26 mouse cellular contexts compared by ENCODE assay signal in the genomic region with DNA sequence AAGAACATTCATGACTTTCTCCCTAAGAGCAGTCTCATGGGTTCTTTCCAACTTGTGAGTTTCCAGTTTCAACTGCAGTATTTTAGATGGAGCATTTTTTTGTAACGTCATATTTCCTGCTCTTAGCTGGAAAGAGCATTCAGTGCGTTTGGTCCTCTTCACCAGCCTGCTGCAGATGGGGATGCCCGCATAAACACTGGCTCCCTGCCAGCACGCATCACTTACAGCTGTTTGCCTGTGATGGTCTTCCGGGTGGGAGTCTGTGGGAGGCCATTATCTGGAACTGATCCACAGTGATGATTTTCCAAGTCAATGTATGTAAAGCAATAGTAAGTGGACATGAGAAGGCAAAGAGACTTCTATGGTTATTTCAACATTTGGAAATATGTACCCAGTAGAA.
DNase-seq lines count a peak whose midpoint lies in the region; ATAC-seq and TF ChIP-seq lines count a peak whose summit lies in the region.
"Had no signal": no experiment of that assay in that cellular context is flagged by ENCODE, and none has a peak within 500 bp of the region (broad histone marks: within the 10 kb centered on the region; RNA-seq: fewer than 3 reads in every experiment).

No protein-coding gene starts in this region.

- DNase-seq in limb, embryonic 14.5 days (ENCODE audit: low spot score) = peak; percentile 12
- no peak for DNase-seq in limb, embryonic 10.5 days (ENCODE audit: low spot score)
- peak; percentile 39 for DNase-seq in retina, embryonic 14.5 days (ENCODE audit: low spot score)
- DNase-seq in layer of hippocampus, adult 2 months (ENCODE audit: low spot score in 2 of 2) = no peak
- DNase-seq: adrenal gland, postnatal 14 days; cerebellum, adult 18-20 months; cerebellum, postnatal 36 days; forebrain, postnatal 0 days; gastrocnemius, adult 2 months; heart, adult 11 months; heart, postnatal 14 days; lung, postnatal 10 days; thymus, postnatal 4 days had no signal

- no peaks in the 10 kb centered on the region for H3K27me3 ChIP-seq in forebrain, embryonic 13.5 days
- H3K27me3 ChIP-seq in forebrain, embryonic 15.5 days = no peaks in the 10 kb centered on the region
- no peaks in the 10 kb centered on the region for H3K27me3 ChIP-seq in limb, embryonic 14.5 days (ENCODE audit: control insufficient read depth, insufficient read depth, low read length)
- H3K27me3 ChIP-seq in limb, embryonic 10.5 days (ENCODE audit: low read depth, poor library complexity, severe bottlenecking) = no peaks in the 10 kb centered on the region
- H3K27me3 ChIP-seq in neural tube, embryonic 14.5 days (ENCODE audit: control insufficient read depth, insufficient read depth, low read length) = no peaks in the 10 kb centered on the region
- no peaks in the 10 kb centered on the region for H3K27me3 ChIP-seq in neural tube, embryonic 15.5 days (replicated peaks)
- H3K27me3 ChIP-seq: heart, embryonic 12.5 days; hindbrain, embryonic 15.5 days; kidney, embryonic 15.5 days; limb, embryonic 13.5 days; neural tube, embryonic 13.5 days had no signal

- no peaks in the 10 kb centered on the region for H3K4me1 ChIP-seq in forebrain, embryonic 13.5 days
- H3K4me1 ChIP-seq in forebrain, embryonic 15.5 days = no peaks in the 10 kb centered on the region
- H3K4me1 ChIP-seq in limb, embryonic 14.5 days (ENCODE audit: control insufficient read depth, insufficient read depth, low read length) = no peaks in the 10 kb centered on the region
- H3K4me1 ChIP-seq in limb, embryonic 10.5 days = no peaks in the 10 kb centered on the region
- H3K4me1 ChIP-seq in neural tube, embryonic 14.5 days (ENCODE audit: control insufficient read depth, insufficient read depth, low read length) = no peaks in the 10 kb centered on the region
- no peaks in the 10 kb centered on the region; the same call in 1 of the 2 replicates for H3K4me1 ChIP-seq in neural tube, embryonic 15.5 days
- H3K4me1 ChIP-seq: heart, embryonic 12.5 days; hindbrain, embryonic 15.5 days; kidney, embryonic 15.5 days had no signal

- no peak overlapping the region for H3K4me3 ChIP-seq in forebrain, embryonic 13.5 days
- H3K4me3 ChIP-seq in forebrain, embryonic 15.5 days = no peak overlapping the region
- no peak overlapping the region for H3K4me3 ChIP-seq in limb, embryonic 14.5 days (replicated peaks; ENCODE audit: low read length)
- no peak overlapping the region for H3K4me3 ChIP-seq in limb, embryonic 10.5 days
- H3K4me3 ChIP-seq in neural tube, embryonic 14.5 days (ENCODE audit: low read depth, low read length) = no peak overlapping the region
- H3K4me3 ChIP-seq in neural tube, embryonic 15.5 days (replicated peaks) = no peak overlapping the region
- H3K4me3 ChIP-seq in layer of hippocampus, adult 2 months = no peak overlapping the region
- H3K4me3 ChIP-seq: erythroblast, embryonic 14.5 days; gastrocnemius, adult 2 months; heart, embryonic 12.5 days; hindbrain, embryonic 15.5 days; kidney, embryonic 15.5 days; limb, embryonic 13.5 days; neural tube, embryonic 13.5 days had no signal

- H3K27ac ChIP-seq in forebrain, embryonic 13.5 days = no peak overlapping the region
- no peak overlapping the region for H3K27ac ChIP-seq in forebrain, embryonic 15.5 days (replicated peaks)
- no peak overlapping the region for H3K27ac ChIP-seq in limb, embryonic 14.5 days (replicated peaks; ENCODE audit: low read depth, low read length)
- no peak overlapping the region for H3K27ac ChIP-seq in limb, embryonic 10.5 days
- H3K27ac ChIP-seq in neural tube, embryonic 14.5 days (ENCODE audit: low read depth, low read length) = no peak overlapping the region
- no peak overlapping the region for H3K27ac ChIP-seq in neural tube, embryonic 15.5 days (replicated peaks)
- no peak overlapping the region for H3K27ac ChIP-seq in layer of hippocampus, adult 2 months
- H3K27ac ChIP-seq: gastrocnemius, adult 2 months; hindbrain, embryonic 15.5 days; kidney, embryonic 15.5 days; limb, embryonic 13.5 days; liver, embryonic 14.5 days; neural tube, embryonic 13.5 days had no signal

- TF ChIP-seq POLR2A in limb, embryonic 14.5 days (IDR thresholded peaks at IDR 0.05; ENCODE audit: borderline replicate concordance, extremely low read depth, insufficient read depth, insufficient read length) = no peak

- TF ChIP-seq CTCF in layer of hippocampus, adult 2 months (conservative IDR thresholded peaks at IDR 0.05) = no peak

- WGBS in forebrain, embryonic 13.5 days = 55% methylated on average over 5 of the region's 5 CpGs
- 39% methylated on average over 5 of the region's 5 CpGs for WGBS in forebrain, embryonic 15.5 days
- 44% methylated on average over 5 of the region's 5 CpGs for WGBS in limb, embryonic 14.5 days
- WGBS in limb, embryonic 10.5 days = 89% methylated on average over 5 of the region's 5 CpGs
- 37% methylated on average over 5 of the region's 5 CpGs for WGBS in neural tube, embryonic 14.5 days
- 33% methylated on average over 5 of the region's 5 CpGs for WGBS in neural tube, embryonic 15.5 days

- H3K4me2 ChIP-seq in forebrain, embryonic 13.5 days = no peak overlapping the region
- H3K4me2 ChIP-seq in forebrain, embryonic 15.5 days (replicated peaks) = no peak overlapping the region
- H3K4me2 ChIP-seq in limb, embryonic 14.5 days (replicated peaks; ENCODE audit: low read depth, low read length, severe bottlenecking) = no peak overlapping the region
- no peak overlapping the region for H3K4me2 ChIP-seq in neural tube, embryonic 14.5 days (ENCODE audit: low read depth, low read length)
- H3K4me2 ChIP-seq in neural tube, embryonic 15.5 days = no peak overlapping the region
- H3K4me2 ChIP-seq: heart, embryonic 12.5 days; hindbrain, embryonic 15.5 days; kidney, embryonic 15.5 days; limb, embryonic 13.5 days; neural tube, embryonic 13.5 days had no signal

- H3K9ac ChIP-seq in forebrain, embryonic 13.5 days = no peak overlapping the region
- no peak overlapping the region for H3K9ac ChIP-seq in forebrain, embryonic 15.5 days (replicated peaks)
- H3K9ac ChIP-seq in limb, embryonic 14.5 days (ENCODE audit: low read depth, low read length, severe bottlenecking) = no peak overlapping the region
- H3K9ac ChIP-seq in neural tube, embryonic 14.5 days (replicated peaks; ENCODE audit: low read depth, low read length) = no peak overlapping the region
- no peak overlapping the region for H3K9ac ChIP-seq in neural tube, embryonic 15.5 days (replicated peaks)
- H3K9ac ChIP-seq: forebrain, postnatal 0 days; heart, embryonic 12.5 days; hindbrain, embryonic 15.5 days; kidney, embryonic 15.5 days; limb, embryonic 13.5 days; liver, embryonic 14.5 days; neural tube, embryonic 13.5 days had no signal

- 0 out of 2 replicates have a peak, but pooled peaks have one; percentile 58 for ATAC-seq in forebrain, embryonic 13.5 days
- ATAC-seq in forebrain, embryonic 15.5 days (replicated peaks) = no peak
- ATAC-seq in limb, embryonic 14.5 days (ENCODE audit: low FRiP score, low read depth) = no peak
- ATAC-seq in neural tube, embryonic 14.5 days (ENCODE audit: low read depth) = peak; percentile 60; the same call in 1 of the 2 replicates
- ATAC-seq in neural tube, embryonic 15.5 days (ENCODE audit: low FRiP score) = no peak
- ATAC-seq: forebrain, postnatal 0 days; intestine, postnatal 0 days had no signal

- no peaks in the 10 kb centered on the region for H3K36me3 ChIP-seq in forebrain, embryonic 13.5 days (ENCODE audit: poor library complexity, severe bottlenecking)
- H3K36me3 ChIP-seq in forebrain, embryonic 15.5 days = no peaks in the 10 kb centered on the region
- no peaks in the 10 kb centered on the region for H3K36me3 ChIP-seq in limb, embryonic 14.5 days (ENCODE audit: control insufficient read depth, insufficient read depth, low read length)
- no peaks in the 10 kb centered on the region for H3K36me3 ChIP-seq in limb, embryonic 10.5 days
- no peaks in the 10 kb centered on the region for H3K36me3 ChIP-seq in neural tube, embryonic 14.5 days (ENCODE audit: control insufficient read depth, insufficient read depth, low read length)
- no peaks in the 10 kb centered on the region for H3K36me3 ChIP-seq in neural tube, embryonic 15.5 days
- H3K36me3 ChIP-seq: G1E; heart, embryonic 12.5 days; hindbrain, embryonic 15.5 days; kidney, embryonic 15.5 days; limb, embryonic 13.5 days; neural tube, embryonic 13.5 days had no signal

- no peaks in the 10 kb centered on the region for H3K9me3 ChIP-seq in forebrain, embryonic 13.5 days (replicated peaks)
- no peaks in the 10 kb centered on the region for H3K9me3 ChIP-seq in forebrain, embryonic 15.5 days
- H3K9me3 ChIP-seq in limb, embryonic 14.5 days (ENCODE audit: control insufficient read depth, low read length) = no peaks in the 10 kb centered on the region
- no peaks in the 10 kb centered on the region for H3K9me3 ChIP-seq in limb, embryonic 10.5 days (replicated peaks)
- H3K9me3 ChIP-seq in neural tube, embryonic 14.5 days (ENCODE audit: control insufficient read depth, low read length) = no peaks in the 10 kb centered on the region
- no peaks in the 10 kb centered on the region for H3K9me3 ChIP-seq in neural tube, embryonic 15.5 days (replicated peaks)
- H3K9me3 ChIP-seq: heart, embryonic 12.5 days; hindbrain, embryonic 15.5 days; kidney, embryonic 15.5 days; limb, embryonic 13.5 days; neural tube, embryonic 13.5 days had no signal

Comparison
In these comparisons a context has a peak if more than half of its experiments do, and no peak if none do; other contexts are left out.
1. ATAC-seq: peak in forebrain, embryonic 13.5 days (single experiment) and neural tube, embryonic 14.5 days (single experiment); none in forebrain, embryonic 15.5 days (single experiment), limb, embryonic 14.5 days (single experiment) and neural tube, embryonic 15.5 days (single experiment).
2. DNase-seq: peak in limb, embryonic 14.5 days (single experiment) and retina, embryonic 14.5 days (single experiment); none in limb, embryonic 10.5 days (single experiment) and layer of hippocampus, adult 2 months (0 of 2).